Mouse (Mus musculus) yolk sac, embryonic 10.5 days (tissue): ENCODE measurements at regions not wholly inside any gene's neighbourhood (a gene's known extent, or its start where the extent isn't known, plus 50 kb on each side); places are given as distances from the start of the nearest gene placed in this dataset.

Experiments
- DNase-seq: peaks from one replicate; pipeline ENCODE4 v3.0.0-alpha.2; 2017; ENCODE audit warnings: low spot score

- DNase-seq, result no peak
Observed at GRCm38 (mm10) chr7:123642596-123642995, 142.3 kb upstream of the Zkscan2 start.

DNA sequence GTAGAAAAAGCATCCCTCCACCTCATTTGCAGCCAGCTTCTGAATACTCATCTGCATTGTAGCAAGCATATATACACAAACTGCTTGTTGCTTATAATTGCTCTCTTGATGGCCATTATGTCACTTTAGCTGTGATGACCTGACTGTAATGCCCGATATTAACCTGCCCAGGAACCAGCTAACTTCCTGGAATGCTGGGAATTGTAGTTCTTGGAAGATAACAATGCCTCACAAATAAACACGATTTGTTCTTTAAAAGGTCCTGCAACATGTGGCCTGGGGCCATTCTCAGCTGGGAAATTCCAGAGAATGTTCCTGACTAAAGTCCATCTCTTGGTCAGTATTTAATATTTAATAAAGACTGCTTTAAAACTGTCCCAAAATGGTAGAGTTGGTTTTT is 143.2 kb upstream of the Zkscan2 start:
- DNase-seq, result no peak

DNA sequence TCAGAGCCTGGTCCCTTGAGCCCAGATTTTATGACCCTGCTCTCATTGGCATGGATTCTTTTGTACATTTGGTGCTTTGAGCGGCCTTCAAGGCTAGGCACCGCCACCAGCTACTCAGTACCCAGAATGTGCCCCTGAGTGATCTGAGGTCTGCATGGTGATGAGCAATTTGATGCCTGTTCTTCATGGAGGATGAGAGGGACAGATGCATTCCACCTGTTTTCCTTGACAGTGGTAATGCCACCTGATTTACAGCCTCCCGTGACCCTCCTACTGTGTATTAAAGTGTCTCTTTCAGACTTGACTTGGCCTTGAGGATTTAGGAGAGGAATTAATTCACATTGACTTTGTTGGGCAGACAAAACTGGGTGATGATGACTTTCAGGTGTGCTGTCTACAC is 145.3 kb upstream of the Zkscan2 start:
- DNase-seq, result no peak

GRCm38 (mm10) chr7:123665459-123665858 is 165.2 kb upstream of the Zkscan2 start:
- DNase-seq, result no peak

GRCm38 (mm10) chr7:123684762-123685161 is 184.5 kb upstream of the Zkscan2 start:
- DNase-seq, result no peak

GRCm38 (mm10) chr7:123686547-123686946 is 186.3 kb upstream of the Zkscan2 start:
- DNase-seq, result no peak

DNA sequence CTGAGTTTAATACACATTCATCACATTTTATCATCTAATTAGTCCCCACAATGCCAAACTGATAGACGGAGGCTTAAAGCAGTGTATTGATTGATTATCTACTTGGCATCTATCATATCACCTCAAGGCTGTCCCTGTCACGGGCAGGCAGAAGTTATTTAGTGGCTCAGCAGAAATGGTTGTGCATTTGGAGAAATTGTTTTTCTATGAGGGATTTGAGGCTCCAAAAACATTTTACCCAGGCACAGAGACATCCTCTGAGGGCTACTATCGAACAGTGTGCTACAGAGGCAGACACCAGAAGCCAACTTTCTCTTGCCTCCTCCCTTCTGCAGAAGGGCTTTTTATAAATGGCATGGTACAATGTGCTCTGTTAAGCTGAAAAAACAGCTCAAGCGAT is 230.8 kb upstream of the Zkscan2 start:
- no peak for DNase-seq

DNA sequence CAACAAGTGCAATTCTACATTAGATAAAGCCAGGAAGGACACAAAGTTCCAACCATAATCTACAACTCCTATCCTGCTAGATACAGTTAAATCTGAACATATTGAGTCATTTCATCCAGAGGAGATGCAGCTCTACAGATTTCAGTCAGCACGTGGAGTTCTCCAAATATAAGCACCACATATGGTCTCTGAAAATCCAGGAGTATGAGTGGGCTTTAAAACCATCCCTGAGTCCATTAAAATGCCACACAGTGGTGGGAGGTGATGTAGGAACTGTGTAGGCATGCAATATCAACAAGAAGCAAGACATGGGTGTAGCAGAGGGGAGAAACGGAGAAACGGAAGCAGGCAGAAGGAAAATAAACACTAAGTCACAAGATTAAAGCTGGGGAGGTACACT is 232.8 kb upstream of the Zkscan2 start:
- no peak for DNase-seq

- no peak for DNase-seq
Observed at GRCm38 (mm10) chr7:123747986-123748385, 234.7 kb upstream of the Hs3st4 start.

DNA sequence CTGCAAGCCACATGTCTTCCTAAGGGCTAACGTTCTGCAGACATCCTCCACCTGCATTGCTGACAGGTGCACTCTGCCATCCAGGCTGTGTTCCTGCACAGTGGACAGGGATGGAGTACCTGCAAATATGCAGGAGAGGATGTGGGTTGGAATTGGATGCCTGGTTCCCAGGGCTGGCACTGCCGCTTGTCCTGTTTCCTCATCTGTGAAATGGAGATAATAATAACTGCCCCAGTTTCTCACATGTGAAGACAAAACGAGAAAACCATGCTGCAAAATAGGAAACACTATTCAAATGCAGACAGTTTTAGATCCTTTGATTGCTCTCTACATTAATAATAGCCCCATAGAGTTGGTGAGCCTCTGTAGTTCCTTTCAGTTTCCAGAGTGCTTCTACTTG is 229.4 kb upstream of the Hs3st4 start:
- no peak for DNase-seq

- no peak for DNase-seq
Observed at GRCm38 (mm10) chr7:123795036-123795435, 187.6 kb upstream of the Hs3st4 start.

- no peak for DNase-seq
Observed at GRCm38 (mm10) chr7:123796096-123796495, 186.6 kb upstream of the Hs3st4 start.

- DNase-seq, result no peak
Observed at GRCm38 (mm10) chr7:123805650-123806049, 177.0 kb upstream of the Hs3st4 start.

DNA sequence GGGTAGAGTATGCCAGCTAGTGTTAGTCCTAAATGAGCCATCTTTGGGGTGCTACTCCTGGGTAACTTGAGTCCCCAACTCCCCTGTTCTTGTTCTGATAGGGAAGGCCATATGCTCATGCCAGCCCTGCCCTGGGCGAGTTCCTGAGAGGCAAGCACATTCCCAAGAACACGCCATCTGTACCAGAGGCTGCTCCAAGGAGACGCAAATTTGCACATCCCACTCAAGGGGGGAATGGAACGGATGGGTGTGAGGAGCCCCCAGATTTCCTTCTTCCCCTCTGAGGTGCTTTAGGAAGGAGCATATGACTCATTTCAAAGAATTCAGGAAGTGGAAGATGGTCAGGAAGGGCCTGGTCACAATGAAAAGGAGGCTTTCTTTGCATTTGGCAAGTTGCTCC is 158.7 kb upstream of the Hs3st4 start:
- no peak for DNase-seq

DNA sequence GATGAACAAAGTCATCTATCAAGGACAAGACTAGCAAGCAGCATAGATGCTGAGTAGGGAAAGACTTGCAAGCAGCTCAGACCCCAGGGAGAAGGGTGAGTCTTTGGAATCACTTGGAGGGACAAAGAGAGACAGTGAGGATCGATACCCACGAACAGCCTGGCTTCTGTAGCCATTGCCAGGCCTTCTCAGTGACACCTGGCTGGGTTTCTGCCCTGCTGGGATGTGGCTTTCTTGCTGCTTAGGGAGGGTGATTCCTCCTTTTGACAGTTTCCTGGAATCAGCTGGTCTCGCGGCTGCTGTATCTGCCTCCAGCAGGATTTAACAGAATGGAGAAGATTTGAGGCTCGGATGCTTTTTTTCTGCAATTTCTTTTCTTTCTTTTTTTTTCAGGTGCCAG is 156.3 kb upstream of the Hs3st4 start:
- DNase-seq, result no peak

GRCm38 (mm10) chr7:123842552-123842951 is 140.1 kb upstream of the Hs3st4 start:
- DNase-seq, result no peak

DNA sequence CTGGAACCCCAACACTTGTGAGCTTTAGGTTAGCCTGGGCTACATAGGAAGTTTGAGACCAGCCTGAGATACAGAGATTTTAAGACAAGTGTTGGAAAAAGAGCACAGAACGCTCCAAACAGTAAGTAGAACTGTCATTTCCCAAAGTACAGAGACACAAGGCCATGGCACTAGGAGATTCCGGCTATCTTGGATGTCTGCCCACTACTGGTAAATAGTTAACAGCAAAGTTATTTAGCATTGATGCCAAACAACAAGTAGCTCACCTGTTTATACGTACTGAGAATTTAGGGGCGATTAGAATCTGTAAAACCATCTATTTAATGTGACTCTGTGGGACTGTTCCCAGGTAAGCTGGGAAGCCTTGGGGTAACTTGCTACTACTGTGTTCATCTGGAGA is 135.6 kb upstream of the Hs3st4 start:
- DNase-seq, result no peak

- no peak for DNase-seq
Observed at GRCm38 (mm10) chr7:123848644-123849043, 134.0 kb upstream of the Hs3st4 start.

- no peak for DNase-seq
Observed at GRCm38 (mm10) chr7:123849220-123849619, 133.4 kb upstream of the Hs3st4 start.

- peak; percentile 1 for DNase-seq
Observed at GRCm38 (mm10) chr7:123850272-123851197, 132.1 kb upstream of the Hs3st4 start.

GRCm38 (mm10) chr7:123857539-123857938 is 125.1 kb upstream of the Hs3st4 start:
- no peak for DNase-seq

GRCm38 (mm10) chr7:123861706-123862105 is 121.0 kb upstream of the Hs3st4 start:
- no peak for DNase-seq

DNA sequence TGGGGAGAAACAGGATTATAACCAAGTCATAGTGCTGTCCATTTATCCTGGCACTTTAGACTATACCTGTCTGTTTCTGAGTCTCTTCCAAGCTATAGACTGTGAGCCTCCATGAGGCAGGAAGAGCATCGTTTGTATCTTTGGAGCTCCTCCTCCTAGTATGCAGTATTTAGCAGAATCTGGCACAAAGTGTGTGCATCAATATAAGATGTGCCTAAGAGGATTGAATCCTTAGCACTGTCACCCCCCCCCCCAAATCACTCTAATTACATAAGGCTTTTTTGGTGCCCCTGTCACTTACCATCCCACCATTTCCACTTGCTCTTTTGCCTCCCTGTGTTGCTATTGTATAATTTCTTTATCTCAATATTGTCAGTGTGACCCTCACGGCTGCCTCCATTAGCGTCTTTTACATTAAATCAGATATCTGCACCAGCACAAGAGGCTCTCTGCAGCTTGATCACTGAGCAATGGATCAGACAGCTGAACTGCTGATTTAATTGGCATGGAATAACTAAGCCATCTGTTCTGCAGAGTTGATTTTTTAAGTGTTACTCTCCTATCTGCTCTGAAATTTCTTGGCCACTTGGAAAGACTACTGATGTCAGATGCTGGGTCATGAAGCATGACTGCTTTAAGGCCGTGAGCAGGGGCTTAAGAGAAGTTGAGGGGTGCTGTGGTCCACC is 85.8 kb upstream of the Hs3st4 start:
- DNase-seq, result no peak
